Mouse (Mus musculus): ENCODE results near the gene Lsp1. TPM values are rescaled to one million over a fixed set of nuclear protein-coding genes. Genes with fewer than 3 reads are reported as not detected.

Gene Lsp1
- polyA plus RNA-seq, 1 experiment from 2014 or later, result 26.2 TPM

- Histone ChIP-seq H3K36me3 (ENCODE audit: control insufficient read depth, insufficient read depth) (no peaks in the 10 kb centered on the region), H3K27ac (ENCODE audit: low read length) (no peak overlapping the region), H3K27me3 (ENCODE audit: control insufficient read depth, insufficient read depth, low read depth, low read length) (no peaks in the 10 kb centered on the region), H3K4me2 (ENCODE audit: low read depth, low read length) (no peak overlapping the region), H3K4me3 (ENCODE audit: low read depth, low read length) (no peak overlapping the region), H3K9ac (ENCODE audit: low read depth, low read length) (no peak overlapping the region), H3K4me1 (ENCODE audit: control insufficient read depth, low read depth, low read length) (peaks cover 4% of the 10 kb centered on the region), H3K9me3 (replicated peaks; ENCODE audit: control insufficient read depth, low read length) (no peaks in the 10 kb centered on the region)
- no peak for ATAC-seq (ENCODE audit: low read depth)
- 62% methylated on average over 11 of the region's 11 CpGs for WGBS (ENCODE audit: insufficient replicate concordance)
These were observed 22.5 kb downstream of the Lsp1 start for GRCm38 (mm10) chr7:142483136-142483535.

- WGBS (ENCODE audit: insufficient replicate concordance), result 54% methylated on average over 12 of the region's 12 CpGs
- Histone ChIP-seq H3K4me2 (ENCODE audit: low read depth, low read length) (no peak overlapping the region), H3K27me3 (ENCODE audit: control insufficient read depth, insufficient read depth, low read depth, low read length) (no peaks in the 10 kb centered on the region), H3K9me3 (replicated peaks; ENCODE audit: control insufficient read depth, low read length) (no peaks in the 10 kb centered on the region), H3K4me3 (ENCODE audit: low read depth, low read length) (no peak overlapping the region), H3K36me3 (ENCODE audit: control insufficient read depth, insufficient read depth) (no peaks in the 10 kb centered on the region), H3K27ac (ENCODE audit: low read length) (no peak overlapping the region), H3K9ac (ENCODE audit: low read depth, low read length) (no peak overlapping the region), H3K4me1 (ENCODE audit: control insufficient read depth, low read depth, low read length) (peaks cover 4% of the 10 kb centered on the region)
- ATAC-seq (ENCODE audit: low read depth), result no peak
These were observed 24.2 kb downstream of the Lsp1 start for GRCm38 (mm10) chr7:142484780-142485179.

GRCm38 (mm10) chr7:142486751-142487162 is 26.1 kb downstream of the Lsp1 start:
- ATAC-seq (ENCODE audit: low read depth), result no peak
- Histone ChIP-seq H3K4me1 (ENCODE audit: control insufficient read depth, low read depth, low read length) (no peaks in the 10 kb centered on the region), H3K4me3 (ENCODE audit: low read depth, low read length) (no peak overlapping the region), H3K9ac (ENCODE audit: low read depth, low read length) (no peak overlapping the region), H3K27ac (ENCODE audit: low read length) (no peak overlapping the region), H3K9me3 (replicated peaks; ENCODE audit: control insufficient read depth, low read length) (no peaks in the 10 kb centered on the region), H3K4me2 (ENCODE audit: low read depth, low read length) (no peak overlapping the region), H3K27me3 (ENCODE audit: control insufficient read depth, insufficient read depth, low read depth, low read length) (no peaks in the 10 kb centered on the region), H3K36me3 (ENCODE audit: control insufficient read depth, insufficient read depth) (no peaks in the 10 kb centered on the region)
- 62% methylated on average over 8 of the region's 8 CpGs for WGBS (ENCODE audit: insufficient replicate concordance)

GRCm38 (mm10) chr7:142487341-142487859 is 26.8 kb downstream of the Lsp1 start:
- H3K27me3 ChIP-seq (ENCODE audit: control insufficient read depth, insufficient read depth, low read depth, low read length), result no peaks in the 10 kb centered on the region
- no peak overlapping the region for H3K27ac ChIP-seq (ENCODE audit: low read length)
- no peak for ATAC-seq (ENCODE audit: low read depth)
- H3K4me2 ChIP-seq (ENCODE audit: low read depth, low read length), result no peak overlapping the region
- no peaks in the 10 kb centered on the region for H3K36me3 ChIP-seq (ENCODE audit: control insufficient read depth, insufficient read depth)
- no peaks in the 10 kb centered on the region for H3K9me3 ChIP-seq (replicated peaks; ENCODE audit: control insufficient read depth, low read length)
- no peak overlapping the region for H3K4me3 ChIP-seq (ENCODE audit: low read depth, low read length)
- no peak overlapping the region for H3K9ac ChIP-seq (ENCODE audit: low read depth, low read length)
- 35% methylated on average over 9 of the region's 9 CpGs for WGBS (ENCODE audit: insufficient replicate concordance)
- H3K4me1 ChIP-seq (ENCODE audit: control insufficient read depth, low read depth, low read length), result no peaks in the 10 kb centered on the region

- 67% methylated on average over 3 of the region's 3 CpGs for WGBS (ENCODE audit: insufficient replicate concordance)
- Histone ChIP-seq H3K4me1 (ENCODE audit: control insufficient read depth, low read depth, low read length) (no peaks in the 10 kb centered on the region), H3K9me3 (replicated peaks; ENCODE audit: control insufficient read depth, low read length) (no peaks in the 10 kb centered on the region), H3K4me3 (ENCODE audit: low read depth, low read length) (no peak overlapping the region), H3K4me2 (ENCODE audit: low read depth, low read length) (no peak overlapping the region), H3K27me3 (ENCODE audit: control insufficient read depth, insufficient read depth, low read depth, low read length) (no peaks in the 10 kb centered on the region), H3K36me3 (ENCODE audit: control insufficient read depth, insufficient read depth) (no peaks in the 10 kb centered on the region), H3K9ac (ENCODE audit: low read depth, low read length) (no peak overlapping the region), H3K27ac (ENCODE audit: low read length) (no peak overlapping the region)
- no peak for ATAC-seq (ENCODE audit: low read depth)
These were observed 27.4 kb downstream of the Lsp1 start for GRCm38 (mm10) chr7:142488053-142488452.

GRCm38 (mm10) chr7:142493535-142493934 is 32.9 kb downstream of the Lsp1 start:
- 65% methylated on average over 8 of the region's 8 CpGs for WGBS (ENCODE audit: insufficient replicate concordance)
- no peaks in the 10 kb centered on the region for H3K36me3 ChIP-seq (ENCODE audit: control insufficient read depth, insufficient read depth)
- H3K4me3 ChIP-seq (ENCODE audit: low read depth, low read length), result no peak overlapping the region
- no peak overlapping the region for H3K27ac ChIP-seq (ENCODE audit: low read length)
- H3K9me3 ChIP-seq (replicated peaks; ENCODE audit: control insufficient read depth, low read length), result no peaks in the 10 kb centered on the region
- no peak overlapping the region for H3K4me2 ChIP-seq (ENCODE audit: low read depth, low read length)
- H3K4me1 ChIP-seq (ENCODE audit: control insufficient read depth, low read depth, low read length), result no peaks in the 10 kb centered on the region
- H3K27me3 ChIP-seq (ENCODE audit: control insufficient read depth, insufficient read depth, low read depth, low read length), result no peaks in the 10 kb centered on the region
- no peak overlapping the region for H3K9ac ChIP-seq (ENCODE audit: low read depth, low read length)
- ATAC-seq (ENCODE audit: low read depth), result no peak

- no peak for ATAC-seq (ENCODE audit: low read depth)
- Histone ChIP-seq H3K27me3 (ENCODE audit: control insufficient read depth, insufficient read depth, low read depth, low read length) (no peaks in the 10 kb centered on the region), H3K4me1 (ENCODE audit: control insufficient read depth, low read depth, low read length) (no peaks in the 10 kb centered on the region), H3K9ac (ENCODE audit: low read depth, low read length) (no peak overlapping the region), H3K9me3 (replicated peaks; ENCODE audit: control insufficient read depth, low read length) (no peaks in the 10 kb centered on the region), H3K36me3 (ENCODE audit: control insufficient read depth, insufficient read depth) (no peaks in the 10 kb centered on the region), H3K4me2 (ENCODE audit: low read depth, low read length) (no peak overlapping the region), H3K27ac (ENCODE audit: low read length) (no peak overlapping the region), H3K4me3 (ENCODE audit: low read depth, low read length) (no peak overlapping the region)
- 44% methylated on average over 3 of the region's 3 CpGs for WGBS (ENCODE audit: insufficient replicate concordance)
These were observed 35.5 kb downstream of the Lsp1 start for GRCm38 (mm10) chr7:142496158-142496557.

- H3K27ac ChIP-seq (ENCODE audit: low read length), result no peak overlapping the region
- no peak overlapping the region for H3K4me3 ChIP-seq (ENCODE audit: low read depth, low read length)
- no peak overlapping the region for H3K4me2 ChIP-seq (ENCODE audit: low read depth, low read length)
- H3K9ac ChIP-seq (ENCODE audit: low read depth, low read length), result no peak overlapping the region
- 63% methylated on average over 5 of the region's 5 CpGs for whole genome bisulfite sequencing (ENCODE audit: insufficient replicate concordance)
- no peaks in the 10 kb centered on the region for H3K27me3 ChIP-seq (ENCODE audit: control insufficient read depth, insufficient read depth, low read depth, low read length)
- no peak for ATAC-seq (ENCODE audit: low read depth)
- no peaks in the 10 kb centered on the region for H3K4me1 ChIP-seq (ENCODE audit: control insufficient read depth, low read depth, low read length)
- H3K9me3 ChIP-seq (replicated peaks; ENCODE audit: control insufficient read depth, low read length), result no peaks in the 10 kb centered on the region
- no peaks in the 10 kb centered on the region for H3K36me3 ChIP-seq (ENCODE audit: control insufficient read depth, insufficient read depth)
These were observed 36.2 kb downstream of the Lsp1 start for GRCm38 (mm10) chr7:142496800-142497199.

GRCm38 (mm10) chr7:142497775-142498174 is 37.2 kb downstream of the Lsp1 start:
- Histone ChIP-seq H3K9ac (ENCODE audit: low read depth, low read length) (no peak overlapping the region), H3K36me3 (ENCODE audit: control insufficient read depth, insufficient read depth) (no peaks in the 10 kb centered on the region), H3K9me3 (replicated peaks; ENCODE audit: control insufficient read depth, low read length) (no peaks in the 10 kb centered on the region), H3K4me3 (ENCODE audit: low read depth, low read length) (no peak overlapping the region), H3K27ac (ENCODE audit: low read length) (no peak overlapping the region), H3K27me3 (ENCODE audit: control insufficient read depth, insufficient read depth, low read depth, low read length) (no peaks in the 10 kb centered on the region), H3K4me2 (ENCODE audit: low read depth, low read length) (no peak overlapping the region), H3K4me1 (ENCODE audit: control insufficient read depth, low read depth, low read length) (no peaks in the 10 kb centered on the region)
- 69% methylated on average over 2 of the region's 2 CpGs for WGBS (ENCODE audit: insufficient replicate concordance)
- ATAC-seq (ENCODE audit: low read depth), result no peak
